ENCODE assay signal across 19 mouse cellular contexts in the genomic region with DNA sequence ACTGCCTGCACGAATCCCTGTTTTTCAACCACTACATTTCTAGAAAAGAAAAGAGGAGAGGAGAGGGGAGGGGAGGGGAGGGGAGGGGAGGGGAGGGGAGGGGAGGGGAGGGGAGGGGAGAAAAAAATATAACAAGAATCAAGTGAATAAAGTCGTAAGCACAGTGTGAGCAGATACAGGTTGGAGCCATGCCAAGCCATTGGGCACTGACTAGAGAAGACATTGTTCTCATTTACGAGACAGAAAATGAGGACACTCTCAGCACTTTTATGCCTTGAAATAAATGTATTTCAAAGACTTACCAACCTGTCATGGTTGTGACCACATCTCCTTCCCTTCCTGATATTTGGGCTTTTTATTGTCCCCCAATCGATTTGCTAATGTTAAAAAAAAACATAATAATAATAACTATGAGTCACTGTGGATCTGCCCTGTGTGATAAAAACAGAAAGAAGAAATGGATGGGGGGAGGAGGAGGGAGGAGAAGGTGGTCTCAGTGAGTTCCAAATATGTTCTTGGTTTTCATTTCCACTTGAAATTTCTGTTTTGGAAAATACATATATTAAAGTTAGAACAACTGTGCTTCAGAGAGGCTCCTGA.
DNase-seq lines count a peak whose midpoint lies in the region; ATAC-seq and TF ChIP-seq lines count a peak whose summit lies in the region.
"Had no signal": no experiment of that assay in that cellular context is flagged by ENCODE, and none has a peak within 500 bp of the region (broad histone marks: within the 10 kb centered on the region; RNA-seq: fewer than 3 reads in every experiment).

No protein-coding gene starts in this region.

- H3K36me3 ChIP-seq in midbrain, postnatal 0 days (ENCODE audit: insufficient read depth, low read length) = no peaks in the 10 kb centered on the region
- H3K36me3 ChIP-seq in midbrain, embryonic 15.5 days (replicated peaks) = no peaks in the 10 kb centered on the region
- H3K36me3 ChIP-seq: heart, embryonic 12.5 days; kidney, embryonic 15.5 days; liver, embryonic 15.5 days had no signal

- TF ChIP-seq CTCF in midbrain, postnatal 0 days (IDR thresholded peaks at IDR 0.05) = no peak

- no peak overlapping the region for H3K4me2 ChIP-seq in midbrain, postnatal 0 days (ENCODE audit: low read depth, low read length, poor library complexity, severe bottlenecking)
- H3K4me2 ChIP-seq in midbrain, embryonic 15.5 days = no peak overlapping the region
- H3K4me2 ChIP-seq: heart, embryonic 12.5 days; kidney, embryonic 15.5 days; liver, embryonic 15.5 days had no signal

- no peak overlapping the region for H3K27ac ChIP-seq in midbrain, postnatal 0 days (ENCODE audit: low read depth, low read length)
- no peak overlapping the region for H3K27ac ChIP-seq in midbrain, embryonic 15.5 days
- H3K27ac ChIP-seq: kidney, embryonic 15.5 days; liver, embryonic 15.5 days; macrophage; stomach, postnatal 0 days had no signal

- H3K9ac ChIP-seq in midbrain, postnatal 0 days (replicated peaks; ENCODE audit: low read length, poor library complexity, severe bottlenecking) = no peak overlapping the region
- no peak overlapping the region for H3K9ac ChIP-seq in midbrain, embryonic 15.5 days
- H3K9ac ChIP-seq: forebrain, postnatal 0 days; heart, embryonic 12.5 days; kidney, embryonic 15.5 days; liver, embryonic 15.5 days had no signal

- no peaks in the 10 kb centered on the region for H3K27me3 ChIP-seq in midbrain, postnatal 0 days (ENCODE audit: insufficient read depth, low read length)
- H3K27me3 ChIP-seq in midbrain, embryonic 15.5 days (replicated peaks) = no peaks in the 10 kb centered on the region
- H3K27me3 ChIP-seq: heart, embryonic 12.5 days; kidney, embryonic 15.5 days; liver, embryonic 15.5 days had no signal

- ATAC-seq in midbrain, postnatal 0 days (ENCODE audit: low FRiP score) = no peak
- ATAC-seq in midbrain, embryonic 15.5 days (replicated peaks) = no peak
- no peak for ATAC-seq in activated CD4-positive, CD25-positive, alpha-beta regulatory T cell, adult 4 months
- ATAC-seq: forebrain, postnatal 0 days had no signal

- peak; percentile 17 for DNase-seq in heart, adult 11 months
- DNase-seq in heart, postnatal 14 days = no peak
- DNase-seq in midbrain, postnatal 0 days (ENCODE audit: low spot score) = peak; percentile 46
- DNase-seq in brain, adult 2 months (ENCODE audit: low read depth, low spot score) = peak; percentile 63
- peak; percentile 54 for DNase-seq in testis, postnatal 10 days (ENCODE audit: low spot score)
- DNase-seq: adrenal gland, postnatal 10 days; forebrain, postnatal 0 days; gastrocnemius, postnatal 14 days; heart, adult 18-20 months; heart, postnatal 10 days; kidney, adult 11 months; liver had no signal

- no peak overlapping the region for H3K4me3 ChIP-seq in midbrain, postnatal 0 days (ENCODE audit: low read depth, low read length)
- H3K4me3 ChIP-seq in midbrain, embryonic 15.5 days = no peak overlapping the region
- H3K4me3 ChIP-seq: heart, embryonic 12.5 days; kidney, embryonic 15.5 days; liver, embryonic 15.5 days had no signal

- intact Hi-C loops in heart, postnatal 14 days (cut with DNase I) = no loop called here

- H3K4me1 ChIP-seq in midbrain, postnatal 0 days (ENCODE audit: insufficient read depth, low read length) = no peaks in the 10 kb centered on the region
- H3K4me1 ChIP-seq in midbrain, embryonic 15.5 days = no peaks in the 10 kb centered on the region
- H3K4me1 ChIP-seq: heart, embryonic 12.5 days; kidney, embryonic 15.5 days; liver, embryonic 15.5 days had no signal

- no peaks in the 10 kb centered on the region for H3K9me3 ChIP-seq in midbrain, postnatal 0 days (ENCODE audit: low read length)
- H3K9me3 ChIP-seq in midbrain, embryonic 15.5 days = no peaks in the 10 kb centered on the region
- H3K9me3 ChIP-seq: heart, embryonic 12.5 days; kidney, embryonic 15.5 days; liver, embryonic 15.5 days had no signal

- WGBS in midbrain, postnatal 0 days = 42% methylated on average over 4 of the region's 4 CpGs
- 64% methylated on average over 4 of the region's 4 CpGs for WGBS in midbrain, embryonic 15.5 days

Comparison
In these comparisons a context has a peak if more than half of its experiments do, and no peak if none do; other contexts are left out.
1. DNase-seq: peak in heart, adult 11 months (single experiment), midbrain, postnatal 0 days (single experiment), brain, adult 2 months (single experiment) and testis, postnatal 10 days (single experiment); none in heart, postnatal 14 days (0 of 2).